Mouse (Mus musculus) cerebellum, adult 2 months (tissue): Measurements from ENCODE around the gene Bcas3.

Source experiments
- CTCF ChIP-seq: fragments of 200-500 bp; IDR thresholded peaks from 2 replicates; pipeline ENCODE4 v1.5.1; 2011; ENCODE audit warnings: low read depth, mild to moderate bottlenecking, control low read depth, low read length, moderate library complexity, borderline replicate concordance; ENCODE audit not compliant: insufficient read depth
- POLR2A ChIP-seq: fragments of 200-500 bp; IDR thresholded peaks from 2 replicates; pipeline ENCODE4 v1.6.1; 2011; ENCODE audit warnings: low read length, control low read depth, borderline replicate concordance; ENCODE audit not compliant: insufficient read depth

DNA sequence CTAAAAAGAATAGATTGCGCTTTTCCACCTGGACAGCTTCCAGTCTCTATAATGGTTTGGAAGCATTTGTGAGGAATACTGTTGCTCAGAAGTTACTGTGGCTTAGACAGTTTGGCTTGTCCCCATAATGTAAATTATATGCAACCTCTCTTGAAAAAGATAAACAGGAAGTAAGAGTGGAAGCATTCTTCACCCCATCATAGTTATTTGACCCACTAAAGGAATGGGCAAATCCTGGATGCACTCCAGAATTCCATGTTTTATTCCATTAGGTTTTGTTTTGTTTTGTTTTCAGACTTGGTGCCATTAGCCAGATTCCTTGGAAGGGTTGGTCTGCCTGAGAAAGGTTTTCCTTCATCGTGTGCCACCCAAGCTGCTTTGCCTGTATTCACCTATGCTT, 332.0 kb downstream of the Bcas3 start:
- TF ChIP-seq CTCF (no peak), POLR2A (no peak)
